Mouse (Mus musculus) gastrocnemius, adult 8-10 months (tissue): ENCODE data around the gene Tbc1d25. TPM values are rescaled to one million over a fixed set of nuclear protein-coding genes. Genes with fewer than 3 reads are reported as not detected.

Experiments used
- DNase-seq, 2 experiments: peaks; one replicate each; pipeline ENCODE4 v3.0.0; 2022; ENCODE audit warnings: low spot score in 2 of 2
- total RNA-seq, 4 experiments: library from RNA; stranded (reverse); gene quantifications; 2 replicates each; pipeline ENCODE4 v1.2.4; 2022

Gene Tbc1d25
- total RNA-seq, 4 experiments from 2014 or later, result 2.3 to 3.6 (median 3.0) TPM

GRCm38 (mm10) chrX:8105019-8105418, 71.0 kb downstream of the Tbc1d25 start:
- no peak for DNase-seq

Other genes starting within 250 kb of the Tbc1d25 start
- gene Eras, start 247.6 kb downstream of the Tbc1d25 start, total RNA-seq, result not detected
- gene Hdac6, start 228.3 kb downstream of the Tbc1d25 start, total RNA-seq, result 1 to 10 TPM; 3.8 to 6.2 (median 4.2) TPM
- gene Gata1, start 198.1 kb downstream of the Tbc1d25 start, total RNA-seq, result under 1 TPM in 1 of 4 experiments, not detected in 3; 0.13 TPM
- not detected for gene Glod5, start 157.7 kb downstream of the Tbc1d25 start, total RNA-seq
- 1 to 10 TPM; 3.5 to 5.0 (median 4.3) TPM for gene Suv39h1, start 101.4 kb downstream of the Tbc1d25 start, total RNA-seq
- gene Was, start 85.7 kb downstream of the Tbc1d25 start, total RNA-seq, result under 1 TPM; 0.15 to 0.54 (median 0.45) TPM
- 10 to 100 TPM in 2 of 4 experiments, 1 to 10 TPM in 2; 8.7 to 10.4 (median 9.6) TPM for gene Wdr13, start 43.3 kb downstream of the Tbc1d25 start, total RNA-seq
- 100 to 1,000 TPM in 1 of 4 experiments, 10 to 100 TPM in 3; 45.7 to 121 (median 61.8) TPM for gene Rbm3, start 30.3 kb downstream of the Tbc1d25 start, total RNA-seq
- 1 to 10 TPM; 5.4 to 8.3 (median 7.0) TPM for gene Ebp, start 17.3 kb upstream of the Tbc1d25 start, total RNA-seq
- 1 to 10 TPM; 3.3 to 5.1 (median 4.2) TPM for gene Porcn, start 30.3 kb upstream of the Tbc1d25 start, total RNA-seq
- 10 to 100 TPM; 11.9 to 15.5 (median 14.0) TPM for gene Ftsj1, start 76.2 kb upstream of the Tbc1d25 start, total RNA-seq
- gene Slc38a5, start 95.0 kb upstream of the Tbc1d25 start, total RNA-seq, result not detected
- not detected for gene Ssxb10, start 151.2 kb upstream of the Tbc1d25 start, total RNA-seq
- not detected for gene Ssxb9, start 190.8 kb upstream of the Tbc1d25 start, total RNA-seq
- gene Ssxb1, start 237.1 kb upstream of the Tbc1d25 start, total RNA-seq, result not detected